In genomic region chr11:98753264-98753663, GRCm38 (mm10) we compare ENCODE assay signal across 9 mouse cellular contexts. TPM values are rescaled to one million over a fixed set of nuclear protein-coding genes. Genes with fewer than 3 reads are reported as not detected.
A peak's percentile ranks its signal among the peaks of the same experiment; 100 is the strongest.
DNase-seq lines count a peak whose midpoint lies in the region; ATAC-seq and TF ChIP-seq lines count a peak whose summit lies in the region.
"Had no signal": no experiment of that assay in that cellular context is flagged by ENCODE, and none has a peak within 500 bp of the region (broad histone marks: within the 10 kb centered on the region; RNA-seq: fewer than 3 reads in every experiment).

No protein-coding gene starts in this region.

- 92% methylated on average over 5 of the region's 5 CpGs for WGBS in forebrain, embryonic 13.5 days
- 92% methylated on average over 5 of the region's 5 CpGs for WGBS in forebrain, postnatal 0 days
- 97% methylated on average over 5 of the region's 5 CpGs for WGBS in kidney, embryonic 16.5 days
- WGBS in midbrain, postnatal 0 days = 93% methylated on average over 5 of the region's 5 CpGs
- WGBS in midbrain, embryonic 10.5 days = 93% methylated on average over 5 of the region's 5 CpGs

- H3K9ac ChIP-seq in forebrain, embryonic 13.5 days = peak overlapping the region; percentile 9; the same call in 1 of the 2 replicates
- no peak overlapping the region for H3K9ac ChIP-seq in forebrain, postnatal 0 days
- H3K9ac ChIP-seq in kidney, embryonic 16.5 days (replicated peaks; ENCODE audit: low read length) = no peak overlapping the region
- peak overlapping the region; percentile 4; the same call in 1 of the 2 replicates for H3K9ac ChIP-seq in midbrain, postnatal 0 days (replicated peaks; ENCODE audit: low read length, poor library complexity, severe bottlenecking)

- no peak overlapping the region for H3K27ac ChIP-seq in forebrain, embryonic 13.5 days
- no peak overlapping the region for H3K27ac ChIP-seq in forebrain, postnatal 0 days (ENCODE audit: low read depth, low read length)
- 0 out of 2 replicates have a peak overlapping the region, but pooled peaks have one; percentile 24 for H3K27ac ChIP-seq in kidney, embryonic 16.5 days (ENCODE audit: low read length)
- H3K27ac ChIP-seq in midbrain, postnatal 0 days (ENCODE audit: low read depth, low read length) = peak overlapping the region; percentile 74
- H3K27ac ChIP-seq in midbrain, embryonic 10.5 days (replicated peaks) = no peak overlapping the region

- H3K27me3 ChIP-seq in forebrain, embryonic 13.5 days = no peaks in the 10 kb centered on the region
- H3K27me3 ChIP-seq in forebrain, postnatal 0 days (ENCODE audit: insufficient read depth, low read length) = no peaks in the 10 kb centered on the region
- no peaks in the 10 kb centered on the region for H3K27me3 ChIP-seq in kidney, embryonic 16.5 days (ENCODE audit: insufficient read depth, low read length)
- no peaks in the 10 kb centered on the region for H3K27me3 ChIP-seq in midbrain, postnatal 0 days (ENCODE audit: insufficient read depth, low read length)
- H3K27me3 ChIP-seq in midbrain, embryonic 10.5 days (ENCODE audit: low read depth, poor library complexity, severe bottlenecking) = no peaks in the 10 kb centered on the region

- no peak overlapping the region for H3K4me2 ChIP-seq in forebrain, embryonic 13.5 days
- no peak overlapping the region for H3K4me2 ChIP-seq in forebrain, postnatal 0 days (ENCODE audit: low read depth)
- H3K4me2 ChIP-seq in kidney, embryonic 16.5 days (replicated peaks; ENCODE audit: low read depth, low read length) = no peak overlapping the region
- H3K4me2 ChIP-seq in midbrain, postnatal 0 days (ENCODE audit: low read depth, low read length, poor library complexity, severe bottlenecking) = no peak overlapping the region

- H3K36me3 ChIP-seq in forebrain, embryonic 13.5 days (ENCODE audit: poor library complexity, severe bottlenecking) = peaks cover 47% of the 10 kb centered on the region
- peaks cover 48% of the 10 kb centered on the region for H3K36me3 ChIP-seq in forebrain, postnatal 0 days (ENCODE audit: insufficient read depth)
- H3K36me3 ChIP-seq in kidney, embryonic 16.5 days (ENCODE audit: insufficient read depth, low read length) = peaks cover 20% of the 10 kb centered on the region
- H3K36me3 ChIP-seq in midbrain, postnatal 0 days (ENCODE audit: insufficient read depth, low read length) = peaks cover 20% of the 10 kb centered on the region
- peaks cover 20% of the 10 kb centered on the region for H3K36me3 ChIP-seq in midbrain, embryonic 10.5 days

- TF ChIP-seq CTCF in forebrain, postnatal 0 days (IDR thresholded peaks at IDR 0.05; ENCODE audit: low read depth) = no peak
- TF ChIP-seq CTCF in midbrain, postnatal 0 days (IDR thresholded peaks at IDR 0.05) = no peak

- DNase-seq in forebrain, postnatal 0 days = no peak
- no peak for DNase-seq in kidney, adult 11 months
- DNase-seq in midbrain, postnatal 0 days (ENCODE audit: low spot score) = no peak
- no peak for DNase-seq in midbrain, embryonic 10.5 days (ENCODE audit: low spot score)
- no peak for DNase-seq in testis, postnatal 10 days (ENCODE audit: low spot score)
- no peak for DNase-seq in layer of hippocampus, postnatal 36 days
- DNase-seq: retina, postnatal 1 day had no signal

- ATAC-seq in forebrain, embryonic 13.5 days = no peak
- ATAC-seq in forebrain, postnatal 0 days = no peak
- no peak for ATAC-seq in kidney, embryonic 16.5 days (ENCODE audit: low FRiP score, low TSS enrichment)
- ATAC-seq in midbrain, postnatal 0 days (ENCODE audit: low FRiP score) = no peak

- H3K4me1 ChIP-seq in forebrain, embryonic 13.5 days = peaks cover 71% of the 10 kb centered on the region
- H3K4me1 ChIP-seq in forebrain, postnatal 0 days (ENCODE audit: insufficient read depth) = peaks cover 31% of the 10 kb centered on the region
- H3K4me1 ChIP-seq in kidney, embryonic 16.5 days (ENCODE audit: insufficient read depth, low read length) = peaks cover 65% of the 10 kb centered on the region
- H3K4me1 ChIP-seq in midbrain, postnatal 0 days (ENCODE audit: insufficient read depth, low read length) = peaks cover 35% of the 10 kb centered on the region
- peaks cover 74% of the 10 kb centered on the region for H3K4me1 ChIP-seq in midbrain, embryonic 10.5 days

- no peaks in the 10 kb centered on the region for H3K9me3 ChIP-seq in forebrain, embryonic 13.5 days (replicated peaks)
- H3K9me3 ChIP-seq in forebrain, postnatal 0 days (ENCODE audit: low read length) = no peaks in the 10 kb centered on the region
- no peaks in the 10 kb centered on the region for H3K9me3 ChIP-seq in kidney, embryonic 16.5 days (ENCODE audit: low read length)
- no peaks in the 10 kb centered on the region for H3K9me3 ChIP-seq in midbrain, postnatal 0 days (ENCODE audit: low read length)
- H3K9me3 ChIP-seq in midbrain, embryonic 10.5 days (replicated peaks) = no peaks in the 10 kb centered on the region

- H3K4me3 ChIP-seq in forebrain, embryonic 13.5 days = no peak overlapping the region
- H3K4me3 ChIP-seq in forebrain, postnatal 0 days (ENCODE audit: low read depth, low read length) = no peak overlapping the region
- H3K4me3 ChIP-seq in kidney, embryonic 16.5 days (ENCODE audit: low read length) = no peak overlapping the region
- H3K4me3 ChIP-seq in midbrain, postnatal 0 days (ENCODE audit: low read depth, low read length) = no peak overlapping the region
- H3K4me3 ChIP-seq in midbrain, embryonic 10.5 days = no peak overlapping the region

RNA-seq across cellular contexts. Expression of gene Thra, which starts 12.8 kb away (rescaled TPM):
- 93.5 and 95.2 TPM in 2 replicates for polyA plus RNA-seq in forebrain, embryonic 13.5 days (2015; fragmentation: Nextera tagmentation; extraction: Ambion mirVana)
- total RNA-seq in forebrain, postnatal 0 days (2014; rRNA removed) = 1,003 and 1,159 TPM in 2 replicates
- polyA plus RNA-seq in forebrain, postnatal 0 days (2015; fragmentation: Nextera tagmentation; extraction: Ambion mirVana) = 223 and 233 TPM in 2 replicates
- 24.4 and 25.9 TPM in 2 replicates for polyA plus RNA-seq in kidney, embryonic 16.5 days (2015; fragmentation: Nextera tagmentation; extraction: Ambion mirVana)
- 774 and 843 TPM in 2 replicates for total RNA-seq in midbrain, postnatal 0 days (2014; rRNA removed)
- polyA plus RNA-seq in midbrain, postnatal 0 days (2015; fragmentation: Nextera tagmentation; extraction: Ambion mirVana) = 165 and 182 TPM in 2 replicates
- polyA plus RNA-seq in midbrain, embryonic 10.5 days (2016; fragmentation: Nextera tagmentation; extraction: Ambion mirVana) = 9.5 and 15.6 TPM in 2 replicates
- total RNA-seq in layer of hippocampus, postnatal 36 days (2021) = 100 to 1,000 TPM; 956 to 985 TPM

RNA-seq across cellular contexts. Expression of gene Nr1d1, which starts 21.9 kb away (rescaled TPM):
- polyA plus RNA-seq in forebrain, embryonic 13.5 days (2015; fragmentation: Nextera tagmentation; extraction: Ambion mirVana) = 2.1 and 2.3 TPM in 2 replicates
- 4.5 and 6.7 TPM in 2 replicates for total RNA-seq in forebrain, postnatal 0 days (2014; rRNA removed)
- 10.8 and 11.4 TPM in 2 replicates for polyA plus RNA-seq in forebrain, postnatal 0 days (2015; fragmentation: Nextera tagmentation; extraction: Ambion mirVana)
- 2.2 and 2.4 TPM in 2 replicates for polyA plus RNA-seq in kidney, embryonic 16.5 days (2015; fragmentation: Nextera tagmentation; extraction: Ambion mirVana)
- total RNA-seq in midbrain, postnatal 0 days (2014; rRNA removed) = 7.1 and 11.0 TPM in 2 replicates
- polyA plus RNA-seq in midbrain, postnatal 0 days (2015; fragmentation: Nextera tagmentation; extraction: Ambion mirVana) = 12.3 and 14.3 TPM in 2 replicates
- polyA plus RNA-seq in midbrain, embryonic 10.5 days (2016; fragmentation: Nextera tagmentation; extraction: Ambion mirVana) = 1.4 TPM in 2 replicates
- 10 to 100 TPM; 59.1 to 78.4 TPM for total RNA-seq in layer of hippocampus, postnatal 36 days (2021)

RNA-seq across cellular contexts. Expression of gene Med24, which starts 24.0 kb away (rescaled TPM):
- polyA plus RNA-seq in forebrain, embryonic 13.5 days (2015; fragmentation: Nextera tagmentation; extraction: Ambion mirVana) = 79.0 and 86.0 TPM in 2 replicates
- 54.0 and 66.5 TPM in 2 replicates for total RNA-seq in forebrain, postnatal 0 days (2014; rRNA removed)
- 46.4 and 49.3 TPM in 2 replicates for polyA plus RNA-seq in forebrain, postnatal 0 days (2015; fragmentation: Nextera tagmentation; extraction: Ambion mirVana)
- polyA plus RNA-seq in kidney, embryonic 16.5 days (2015; fragmentation: Nextera tagmentation; extraction: Ambion mirVana) = 71.4 and 73.9 TPM in 2 replicates
- total RNA-seq in midbrain, postnatal 0 days (2014; rRNA removed) = 66.6 and 81.2 TPM in 2 replicates
- polyA plus RNA-seq in midbrain, postnatal 0 days (2015; fragmentation: Nextera tagmentation; extraction: Ambion mirVana) = 52.2 and 59.8 TPM in 2 replicates
- 74.1 and 82.2 TPM in 2 replicates for polyA plus RNA-seq in midbrain, embryonic 10.5 days (2016; fragmentation: Nextera tagmentation; extraction: Ambion mirVana)
- 100 to 1,000 TPM; 127 to 140 TPM for total RNA-seq in layer of hippocampus, postnatal 36 days (2021)

RNA-seq across cellular contexts. Expression of gene Msl1, which starts 42.1 kb away (rescaled TPM):
- 31.3 and 32.9 TPM in 2 replicates for polyA plus RNA-seq in forebrain, embryonic 13.5 days (2015; fragmentation: Nextera tagmentation; extraction: Ambion mirVana)
- total RNA-seq in forebrain, postnatal 0 days (2014; rRNA removed) = 87.2 and 94.6 TPM in 2 replicates
- 16.3 and 24.1 TPM in 2 replicates for polyA plus RNA-seq in forebrain, postnatal 0 days (2015; fragmentation: Nextera tagmentation; extraction: Ambion mirVana)
- 23.7 and 24.2 TPM in 2 replicates for polyA plus RNA-seq in kidney, embryonic 16.5 days (2015; fragmentation: Nextera tagmentation; extraction: Ambion mirVana)
- total RNA-seq in midbrain, postnatal 0 days (2014; rRNA removed) = 88.3 and 107 TPM in 2 replicates
- polyA plus RNA-seq in midbrain, postnatal 0 days (2015; fragmentation: Nextera tagmentation; extraction: Ambion mirVana) = 22.3 and 25.8 TPM in 2 replicates
- 22.9 and 24.3 TPM in 2 replicates for polyA plus RNA-seq in midbrain, embryonic 10.5 days (2016; fragmentation: Nextera tagmentation; extraction: Ambion mirVana)
- 100 to 1,000 TPM; 185 to 187 TPM for total RNA-seq in layer of hippocampus, postnatal 36 days (2021)

RNA-seq across cellular contexts. Expression of gene Casc3, which starts 51.4 kb away (rescaled TPM):
- polyA plus RNA-seq in forebrain, embryonic 13.5 days (2015; fragmentation: Nextera tagmentation; extraction: Ambion mirVana) = 46.4 and 51.1 TPM in 2 replicates
- 22.5 and 27.2 TPM in 2 replicates for total RNA-seq in forebrain, postnatal 0 days (2014; rRNA removed)
- 29.5 and 37.4 TPM in 2 replicates for polyA plus RNA-seq in forebrain, postnatal 0 days (2015; fragmentation: Nextera tagmentation; extraction: Ambion mirVana)
- 36.2 and 41.0 TPM in 2 replicates for polyA plus RNA-seq in kidney, embryonic 16.5 days (2015; fragmentation: Nextera tagmentation; extraction: Ambion mirVana)
- total RNA-seq in midbrain, postnatal 0 days (2014; rRNA removed) = 29.4 and 32.2 TPM in 2 replicates
- 34.0 and 39.7 TPM in 2 replicates for polyA plus RNA-seq in midbrain, postnatal 0 days (2015; fragmentation: Nextera tagmentation; extraction: Ambion mirVana)
- 49.0 and 55.7 TPM in 2 replicates for polyA plus RNA-seq in midbrain, embryonic 10.5 days (2016; fragmentation: Nextera tagmentation; extraction: Ambion mirVana)
- 10 to 100 TPM; 52.2 to 61.2 TPM for total RNA-seq in layer of hippocampus, postnatal 36 days (2021)

Comparison
In these comparisons a context has a peak if more than half of its experiments do, and no peak if none do; other contexts are left out.
1. H3K27ac ChIP-seq: peak in kidney, embryonic 16.5 days (single experiment) and midbrain, postnatal 0 days (single experiment); none in forebrain, embryonic 13.5 days (single experiment), forebrain, postnatal 0 days (single experiment) and midbrain, embryonic 10.5 days (single experiment).
2. H3K9ac ChIP-seq: peak in forebrain, embryonic 13.5 days (single experiment) and midbrain, postnatal 0 days (single experiment); none in forebrain, postnatal 0 days (single experiment) and kidney, embryonic 16.5 days (single experiment).